Mouse (Mus musculus) heart, adult 18-20 months (tissue): ENCODE measurements around the gene Fezf1. TPM values are rescaled to one million over a fixed set of nuclear protein-coding genes. Genes with fewer than 3 reads are reported as not detected.

ENCODE experiments used
- DNase-seq, 2 experiments: peaks; one replicate each; pipeline ENCODE4 v3.0.0; 2021 to 2022; ENCODE audit warnings: mixed read lengths in 1 of 2
- total RNA-seq, 2 experiments: library from RNA; stranded (reverse); gene quantifications; 2 replicates each; pipeline ENCODE4 v1.2.3; 2021

Gene Fezf1
- total RNA-seq, 2 experiments from 2014 or later: not detected

- no peak for DNase-seq
These were observed 450 bp downstream of the Fezf1 start for GRCm38 (mm10) chr6:23247512-23248312.

- no peak for DNase-seq
These were observed 1.2 kb downstream of the Fezf1 start for GRCm38 (mm10) chr6:23246790-23247511.

GRCm38 (mm10) chr6:23246061-23246789, 1.9 kb downstream of the Fezf1 start:
- DNase-seq: no peak

DNA sequence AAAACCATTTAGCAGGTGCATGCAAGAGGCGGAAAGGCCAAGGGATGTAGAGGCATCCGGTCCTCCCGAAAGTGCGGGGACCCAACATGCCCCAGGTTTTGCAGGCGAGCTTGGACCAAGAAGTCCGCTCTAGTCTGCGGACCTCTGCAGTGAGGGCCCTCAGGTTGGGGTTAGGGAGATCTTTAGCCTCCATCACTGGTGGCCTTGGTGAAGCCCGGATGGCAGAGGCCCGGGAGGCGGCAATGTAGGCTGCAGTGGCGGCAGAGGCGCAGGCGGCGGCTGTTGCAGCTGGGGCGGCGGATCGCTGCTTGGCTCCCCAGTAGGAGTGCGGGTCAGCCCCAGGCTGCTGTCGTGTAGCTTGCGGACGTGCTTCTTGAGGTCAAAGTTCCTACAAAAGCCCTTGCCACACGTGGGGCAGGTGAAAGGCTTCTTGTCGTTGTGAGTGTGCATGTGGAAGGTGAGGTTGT, 2.6 kb downstream of the Fezf1 start:
- DNase-seq: no peak

- DNase-seq: no peak
These were observed 3.0 kb downstream of the Fezf1 start for GRCm38 (mm10) chr6:23245121-23245520.

- DNase-seq: no peak
These were observed 4.1 kb downstream of the Fezf1 start for GRCm38 (mm10) chr6:23243821-23244760.

- no peak for DNase-seq
These were observed 36.7 kb downstream of the Fezf1 start for GRCm38 (mm10) chr6:23211499-23211898.

- DNase-seq: no peak
These were observed 40.4 kb downstream of the Fezf1 start for GRCm38 (mm10) chr6:23207791-23208190.

GRCm38 (mm10) chr6:23202630-23203029, 45.5 kb downstream of the Fezf1 start:
- DNase-seq: no peak

Other genes starting within 250 kb of the Fezf1 start
- under 1 TPM; 0.36 to 0.62 TPM for gene Aass, start 115.4 kb downstream of the Fezf1 start, total RNA-seq